ENCODE assay signal across 10 mouse cellular contexts in genomic region chr3:90644220-90644619, GRCm38 (mm10). TPM values are rescaled to one million over a fixed set of nuclear protein-coding genes. Genes with fewer than 3 reads are reported as not detected.
DNase-seq lines count a peak whose midpoint lies in the region; ATAC-seq and TF ChIP-seq lines count a peak whose summit lies in the region.
"Had no signal": no experiment of that assay in that cellular context is flagged by ENCODE, and none has a peak within 500 bp of the region (broad histone marks: within the 10 kb centered on the region; RNA-seq: fewer than 3 reads in every experiment).

No protein-coding gene starts in this region.

- H3K4me3 ChIP-seq in hindbrain, embryonic 11.5 days (ENCODE audit: low read depth, low read length), result no peak overlapping the region
- H3K4me3 ChIP-seq in hindbrain, embryonic 16.5 days (ENCODE audit: low read length), result no peak overlapping the region
- no peak overlapping the region for H3K4me3 ChIP-seq in liver, embryonic 14.5 days (ENCODE audit: insufficient read depth in 1 of 2, low read depth in 2 of 2, low read length in 2 of 2)

- no peak overlapping the region for H3K9ac ChIP-seq in hindbrain, embryonic 11.5 days (ENCODE audit: low read depth, low read length)
- H3K9ac ChIP-seq in hindbrain, embryonic 16.5 days (ENCODE audit: low read depth, low read length), result no peak overlapping the region
- H3K9ac ChIP-seq in liver, embryonic 14.5 days (replicated peaks), result no peak overlapping the region

- no peak overlapping the region for H3K27ac ChIP-seq in hindbrain, embryonic 11.5 days (ENCODE audit: low read depth, low read length)
- H3K27ac ChIP-seq in hindbrain, embryonic 16.5 days (ENCODE audit: low read depth, low read length), result no peak overlapping the region
- no peak overlapping the region for H3K27ac ChIP-seq in liver, embryonic 14.5 days

- H3K27me3 ChIP-seq in hindbrain, embryonic 11.5 days (ENCODE audit: control insufficient read depth, insufficient read depth, low read length), result no peaks in the 10 kb centered on the region
- H3K27me3 ChIP-seq in hindbrain, embryonic 16.5 days (replicated peaks; ENCODE audit: control insufficient read depth, insufficient read depth, low read length), result no peaks in the 10 kb centered on the region
- H3K27me3 ChIP-seq in liver, embryonic 14.5 days (ENCODE audit: control insufficient read depth, insufficient read depth, low read length), result no peaks in the 10 kb centered on the region
- H3K27me3 ChIP-seq in splenic B cell, adult 2 months (ENCODE audit: control insufficient read depth, insufficient read depth, low read length, poor library complexity, severe bottlenecking), result no peaks in the 10 kb centered on the region; the same call in 1 of the 2 replicates

- H3K4me1 ChIP-seq in hindbrain, embryonic 11.5 days (replicated peaks; ENCODE audit: control insufficient read depth, insufficient read depth, low read length), result no peaks in the 10 kb centered on the region
- H3K4me1 ChIP-seq in hindbrain, embryonic 16.5 days (ENCODE audit: control insufficient read depth, insufficient read depth, low read depth, low read length), result no peaks in the 10 kb centered on the region
- no peaks in the 10 kb centered on the region for H3K4me1 ChIP-seq in liver, embryonic 14.5 days (replicated peaks; ENCODE audit: control insufficient read depth in 2 of 2, insufficient read depth in 2 of 2, low read length in 1 of 2)

- no peak for ATAC-seq in hindbrain, embryonic 11.5 days (ENCODE audit: low FRiP score)
- ATAC-seq in hindbrain, embryonic 16.5 days, result no peak
- ATAC-seq in liver, embryonic 14.5 days (ENCODE audit: insufficient read depth), result no peak

- no peak overlapping the region for H3K4me2 ChIP-seq in hindbrain, embryonic 11.5 days (replicated peaks; ENCODE audit: low read depth, low read length)
- no peak overlapping the region for H3K4me2 ChIP-seq in hindbrain, embryonic 16.5 days (ENCODE audit: low read length)
- H3K4me2 ChIP-seq in liver, embryonic 14.5 days (ENCODE audit: low read depth), result no peak overlapping the region

- no peak for TF ChIP-seq EP300 in liver, embryonic 14.5 days (IDR thresholded peaks at IDR 0.05; ENCODE audit: low read depth)

- no peaks in the 10 kb centered on the region for H3K36me3 ChIP-seq in hindbrain, embryonic 11.5 days (ENCODE audit: control insufficient read depth, insufficient read depth, low read length)
- no peaks in the 10 kb centered on the region for H3K36me3 ChIP-seq in hindbrain, embryonic 16.5 days (ENCODE audit: control insufficient read depth, insufficient read depth, low read length)
- H3K36me3 ChIP-seq in liver, embryonic 14.5 days (replicated peaks; ENCODE audit: control insufficient read depth, insufficient read depth, low read depth), result no peaks in the 10 kb centered on the region
- no peaks in the 10 kb centered on the region for H3K36me3 ChIP-seq in splenic B cell, adult 2 months (ENCODE audit: control insufficient read depth, insufficient read depth, low read length, poor library complexity, severe bottlenecking)

- peak; percentile 38 for DNase-seq in hindbrain, embryonic 11.5 days (ENCODE audit: low spot score)
- peak; percentile 72 to 73 for DNase-seq in B cell, adult 2 months
- peak; percentile 46 for DNase-seq in ZHBTc4 (ENCODE audit: low read depth, low spot score)
- DNase-seq in gastrocnemius, postnatal 36 days, result peak; percentile 33 to 36
- DNase-seq in liver, embryonic 14.5 days (ENCODE audit: low read depth in 3 of 3, low spot score in 3 of 3), result no peak
- peak; percentile 69 for DNase-seq in splenic B cell, adult 2 months (ENCODE audit: low read depth, low spot score)
- no peak for DNase-seq in cerebellum, adult 11-12 months

- WGBS in hindbrain, embryonic 11.5 days, result 45% methylated on average over 3 of the region's 3 CpGs
- 51% methylated on average over 3 of the region's 3 CpGs for WGBS in hindbrain, embryonic 16.5 days
- WGBS in liver, embryonic 14.5 days (ENCODE audit: insufficient replicate concordance), result 32% methylated on average over 3 of the region's 3 CpGs

- no peaks in the 10 kb centered on the region for H3K9me3 ChIP-seq in hindbrain, embryonic 11.5 days (ENCODE audit: control insufficient read depth, low read length)
- H3K9me3 ChIP-seq in hindbrain, embryonic 16.5 days (ENCODE audit: control insufficient read depth, low read length), result no peaks in the 10 kb centered on the region
- no peaks in the 10 kb centered on the region for H3K9me3 ChIP-seq in liver, embryonic 14.5 days (ENCODE audit: control insufficient read depth, low read length)

- intact Hi-C loops in gastrocnemius, postnatal 36 days (cut with DNase I), result no loop called here

- TF ChIP-seq CTCF in liver, embryonic 14.5 days (IDR thresholded peaks at IDR 0.05; ENCODE audit: low read depth), result peak; percentile 75

RNA-seq across cellular contexts. Expression of gene S100a7a, which starts 9.6 kb away (rescaled TPM):
- not detected in 2 replicates for polyA plus RNA-seq in hindbrain, embryonic 11.5 days (2014; fragmentation: Nextera tagmentation; extraction: Ambion mirVana)
- polyA plus RNA-seq in hindbrain, embryonic 16.5 days (2015; fragmentation: Nextera tagmentation; extraction: Ambion mirVana), result 0.20 and 0.24 TPM in 2 replicates
- under 1 TPM in 1 of 2 experiments, not detected in 1; 0.28 TPM for total RNA-seq in gastrocnemius, postnatal 36 days (2021)
- not detected in 2 replicates for polyA plus RNA-seq in liver, embryonic 14.5 days (2012; rRNA removed)
- polyA plus RNA-seq in liver, embryonic 14.5 days (2014; fragmentation: Nextera tagmentation; extraction: Ambion mirVana), result not detected in 2 replicates
- polyA plus RNA-seq: neural tube, embryonic 11.5 days had no signal

RNA-seq across cellular contexts. Expression of gene S100a8, which starts 24.6 kb away (rescaled TPM):
- 2.8 and 4.2 TPM in 2 replicates for polyA plus RNA-seq in hindbrain, embryonic 11.5 days (2014; fragmentation: Nextera tagmentation; extraction: Ambion mirVana)
- polyA plus RNA-seq in hindbrain, embryonic 16.5 days (2015; fragmentation: Nextera tagmentation; extraction: Ambion mirVana), result 2.2 and 6.7 TPM in 2 replicates
- total RNA-seq in gastrocnemius, postnatal 36 days (2021), result not detected
- 203 and 418 TPM in 2 replicates for polyA plus RNA-seq in liver, embryonic 14.5 days (2012; rRNA removed)
- 838 and 1,223 TPM in 2 replicates for polyA plus RNA-seq in liver, embryonic 14.5 days (2014; fragmentation: Nextera tagmentation; extraction: Ambion mirVana)
- total RNA-seq: layer of hippocampus, adult 18-20 months had no signal

RNA-seq across cellular contexts. Expression of gene S100a6, which starts 31.5 kb away (rescaled TPM):
- polyA plus RNA-seq in hindbrain, embryonic 11.5 days (2014; fragmentation: Nextera tagmentation; extraction: Ambion mirVana), result 23.5 and 25.9 TPM in 2 replicates
- 31.7 and 32.1 TPM in 2 replicates for polyA plus RNA-seq in hindbrain, embryonic 16.5 days (2015; fragmentation: Nextera tagmentation; extraction: Ambion mirVana)
- total RNA-seq in gastrocnemius, postnatal 36 days (2021), result 10 to 100 TPM; 61.9 to 77.2 TPM
- polyA plus RNA-seq in liver, embryonic 14.5 days (2012; rRNA removed), result 3.4 and 5.4 TPM in 2 replicates
- 7.2 and 13.6 TPM in 2 replicates for polyA plus RNA-seq in liver, embryonic 14.5 days (2014; fragmentation: Nextera tagmentation; extraction: Ambion mirVana)

RNA-seq across cellular contexts. Expression of gene S100a5, which starts 35.9 kb away (rescaled TPM):
- not detected in 2 replicates for polyA plus RNA-seq in hindbrain, embryonic 11.5 days (2014; fragmentation: Nextera tagmentation; extraction: Ambion mirVana)
- polyA plus RNA-seq in hindbrain, embryonic 16.5 days (2015; fragmentation: Nextera tagmentation; extraction: Ambion mirVana), result not detected in 2 replicates
- total RNA-seq in gastrocnemius, postnatal 36 days (2021), result under 1 TPM in 1 of 2 experiments, not detected in 1; 0.72 TPM
- polyA plus RNA-seq in liver, embryonic 14.5 days (2012; rRNA removed), result not detected in 2 replicates
- polyA plus RNA-seq in liver, embryonic 14.5 days (2014; fragmentation: Nextera tagmentation; extraction: Ambion mirVana), result not detected in 2 replicates
- polyA plus RNA-seq: neural tube, embryonic 11.5 days had no signal

RNA-seq across cellular contexts. Expression of gene S100a4, which starts 40.6 kb away (rescaled TPM):
- 0.91 and 1.4 TPM in 2 replicates for polyA plus RNA-seq in hindbrain, embryonic 11.5 days (2014; fragmentation: Nextera tagmentation; extraction: Ambion mirVana)
- polyA plus RNA-seq in hindbrain, embryonic 16.5 days (2015; fragmentation: Nextera tagmentation; extraction: Ambion mirVana), result 0.36 and 1.4 TPM in 2 replicates
- total RNA-seq in gastrocnemius, postnatal 36 days (2021), result 10 to 100 TPM; 16.4 to 16.5 TPM
- 1.0 and 2.0 TPM in 2 replicates for polyA plus RNA-seq in liver, embryonic 14.5 days (2012; rRNA removed)
- polyA plus RNA-seq in liver, embryonic 14.5 days (2014; fragmentation: Nextera tagmentation; extraction: Ambion mirVana), result 0.73 and 1.0 TPM in 2 replicates
- polyA plus RNA-seq: neural tube, embryonic 11.5 days had no signal

Comparison
In these comparisons a context has a peak if more than half of its experiments do, and no peak if none do; other contexts are left out.
1. DNase-seq: peak in hindbrain, embryonic 11.5 days (single experiment), B cell, adult 2 months (2 of 2), ZHBTc4 (single experiment), gastrocnemius, postnatal 36 days (2 of 2) and splenic B cell, adult 2 months (single experiment); none in liver, embryonic 14.5 days (0 of 3) and cerebellum, adult 11-12 months (single experiment).
2. RNA of gene S100a8, which starts 24.6 kb away (polyA plus RNA-seq): 203 to 1,223 TPM in liver, embryonic 14.5 days; 2.2 to 6.7 TPM in hindbrain, embryonic 16.5 days and 2.8 to 4.2 TPM in hindbrain, embryonic 11.5 days; every median in the first group is over 10 times any median in the second.